Mouse (Mus musculus) liver, embryonic 11.5 days (tissue): ENCODE measurements around the gene Nptxr. TPM values are rescaled to one million over a fixed set of nuclear protein-coding genes. Genes with fewer than 3 reads are reported as not detected.

Source experiments
- ATAC-seq: fragments of 200-750 bp; cut with Nextera tagmentation; replicated peaks from 2 replicates; pipeline ENCODE4 v1.8.0; 2017; ENCODE audit warnings: moderate number of reproducible peaks, mild to moderate bottlenecking, moderate TSS enrichment, moderate library complexity; ENCODE audit not compliant: low FRiP score
- DNase-seq: peaks from one replicate; pipeline ENCODE4 v3.0.0-alpha.2; 2017; ENCODE audit warnings: low spot score
- H3K27ac ChIP-seq: fragments of 300-500 bp; sonication (generic); 2 replicates; pipeline ENCODE4 v1.5.1; 2014; ENCODE audit warnings: mild to moderate bottlenecking, low read depth, low read length, control low read depth
- H3K27me3 ChIP-seq: fragments of 300-500 bp; sonication (generic); replicated peaks from 2 replicates; pipeline ENCODE4 v1.6.1; 2014; ENCODE audit warnings: low read length, mixed read lengths; ENCODE audit not compliant: control insufficient read depth, insufficient read depth
- H3K36me3 ChIP-seq: fragments of 300-500 bp; sonication (generic); 2 replicates; pipeline ENCODE4 v1.6.1; 2014; ENCODE audit warnings: mild to moderate bottlenecking, low read length, moderate library complexity, mixed read lengths; ENCODE audit not compliant: control insufficient read depth, insufficient read depth
- H3K4me1 ChIP-seq: fragments of 300-500 bp; sonication (generic); replicated peaks from 2 replicates; pipeline ENCODE4 v1.6.1; 2014; ENCODE audit warnings: low read length, mixed read lengths; ENCODE audit not compliant: control insufficient read depth, insufficient read depth
- H3K4me2 ChIP-seq: fragments of 300-500 bp; sonication (generic); 2 replicates; pipeline ENCODE4 v1.6.1; 2014; ENCODE audit warnings: mild to moderate bottlenecking, control low read depth, moderate library complexity
- H3K4me3 ChIP-seq: fragments of 300-500 bp; sonication (generic); 2 replicates; pipeline ENCODE4 v1.5.1; 2014; ENCODE audit warnings: low read depth, low read length, control low read depth
- H3K9ac ChIP-seq: fragments of 300-500 bp; sonication (generic); 2 replicates; pipeline ENCODE4 v1.6.1; 2014; ENCODE audit warnings: low read depth, low read length, control low read depth
- H3K9me3 ChIP-seq: fragments of 300-500 bp; sonication (generic); 2 replicates; pipeline ENCODE4 v1.6.1; 2016; ENCODE audit warnings: low read length, inconsistent platforms, mixed read lengths; ENCODE audit not compliant: control insufficient read depth
- WGBS: fragments of 180-500 bp; shearing (Covaris S2); extraction: QIAGEN DNeasy Blood & Tissue Kit; methylation state at CpG from one replicate; pipeline ENCODE4 v1.1.7; 2014; 5-methylcytosine and 5-hydroxymethylcytosine counted together
- polyA plus RNA-seq: library from polyadenylated mRNA; unstranded; fragments of >200 nt; fragmentation: Nextera tagmentation; extraction: Ambion mirVana; gene quantifications from 2 replicates; pipeline ENCODE4 v1.2.1, GENCODE M21; 2014

Gene Nptxr
- polyA plus RNA-seq, 1 experiment from 2014 or later = 0.43 TPM

DNA sequence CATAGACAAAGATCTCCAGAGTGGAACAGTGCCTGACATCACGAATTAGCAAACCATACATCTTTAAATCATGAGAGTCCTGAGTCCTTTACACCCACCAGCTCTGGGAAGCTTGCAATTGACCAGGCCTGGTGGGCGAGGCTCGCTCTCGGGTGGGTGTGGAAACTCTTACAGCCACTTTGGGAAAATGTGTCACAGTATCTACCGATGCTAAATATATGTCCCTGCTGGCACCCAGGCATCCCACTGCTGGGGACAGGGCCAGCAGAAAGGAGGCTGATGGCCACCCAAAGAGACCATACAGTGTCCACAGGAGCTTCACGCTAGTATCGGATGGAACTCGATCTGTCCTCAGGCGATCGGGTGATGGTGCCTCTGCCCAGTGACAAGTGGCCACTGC lies 6.0 kb downstream of the Nptxr start:
- H3K27me3 ChIP-seq = peaks cover 55% of the 10 kb centered on the region
- no peaks in the 10 kb centered on the region for H3K4me1 ChIP-seq
- no peak overlapping the region for H3K4me3 ChIP-seq
- ATAC-seq (no peak), DNase-seq (no peak)
- no peak overlapping the region for H3K4me2 ChIP-seq
- H3K27ac ChIP-seq = no peak overlapping the region
- H3K9me3 ChIP-seq = no peaks in the 10 kb centered on the region
- H3K9ac ChIP-seq = no peak overlapping the region
- H3K36me3 ChIP-seq = no peaks in the 10 kb centered on the region
- WGBS = 87% methylated on average over 10 of the region's 10 CpGs

DNA sequence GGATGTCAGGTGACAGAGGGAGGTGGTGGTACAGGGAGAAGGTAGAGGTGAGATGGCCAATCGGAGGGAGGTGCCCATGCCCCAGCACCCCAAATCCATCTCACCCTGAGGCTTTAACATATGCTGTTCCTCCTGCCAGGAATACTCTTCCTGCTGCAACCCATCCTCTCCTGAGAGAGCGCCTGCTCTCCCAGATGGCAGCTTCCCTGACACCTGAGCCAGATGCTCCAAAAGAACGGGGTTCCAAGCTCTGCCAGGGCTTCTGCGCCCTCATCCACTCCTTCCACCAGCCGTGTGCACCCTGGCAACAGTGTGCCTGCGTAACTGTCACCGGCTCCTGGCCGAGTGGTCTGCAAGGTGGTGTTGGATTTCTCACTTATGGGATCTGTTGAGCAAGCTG lies 6.9 kb downstream of the Nptxr start:
- peaks cover 55% of the 10 kb centered on the region for H3K27me3 ChIP-seq
- H3K4me3 ChIP-seq = no peak overlapping the region
- no peak overlapping the region for H3K4me2 ChIP-seq
- no peak overlapping the region for H3K9ac ChIP-seq
- no peaks in the 10 kb centered on the region for H3K4me1 ChIP-seq
- WGBS = 81% methylated on average over 8 of the region's 8 CpGs
- H3K27ac ChIP-seq = no peak overlapping the region
- no peaks in the 10 kb centered on the region for H3K9me3 ChIP-seq
- DNase-seq (no peak), ATAC-seq (no peak)
- H3K36me3 ChIP-seq = no peaks in the 10 kb centered on the region

DNA sequence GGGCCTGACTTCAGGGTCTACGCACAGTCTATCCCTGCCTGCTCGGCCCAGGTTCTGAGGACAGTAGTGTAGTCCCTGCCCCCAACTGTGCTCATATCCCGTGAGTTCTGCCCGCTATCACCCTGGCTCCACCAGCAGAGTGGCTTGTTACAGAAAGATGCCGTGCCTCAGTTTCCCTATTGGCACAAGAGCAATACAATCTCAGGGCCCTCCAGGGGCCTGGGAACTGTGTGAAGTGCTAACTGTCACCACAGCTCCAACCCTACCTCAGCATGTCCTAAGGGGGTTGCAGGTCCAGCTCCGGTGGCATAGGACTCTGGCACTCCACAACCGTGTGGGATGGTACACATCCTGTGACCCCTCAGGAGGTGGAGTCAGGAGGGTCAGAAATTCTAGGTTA lies 7.5 kb downstream of the Nptxr start:
- ATAC-seq (no peak), DNase-seq (no peak)
- WGBS = 76% methylated on average over 7 of the region's 7 CpGs
- Histone ChIP-seq H3K4me1 (no peaks in the 10 kb centered on the region), H3K9ac (no peak overlapping the region), H3K4me3 (no peak overlapping the region), H3K27me3 (peaks cover 51% of the 10 kb centered on the region), H3K27ac (no peak overlapping the region), H3K9me3 (no peaks in the 10 kb centered on the region), H3K4me2 (no peak overlapping the region), H3K36me3 (no peaks in the 10 kb centered on the region)

DNA sequence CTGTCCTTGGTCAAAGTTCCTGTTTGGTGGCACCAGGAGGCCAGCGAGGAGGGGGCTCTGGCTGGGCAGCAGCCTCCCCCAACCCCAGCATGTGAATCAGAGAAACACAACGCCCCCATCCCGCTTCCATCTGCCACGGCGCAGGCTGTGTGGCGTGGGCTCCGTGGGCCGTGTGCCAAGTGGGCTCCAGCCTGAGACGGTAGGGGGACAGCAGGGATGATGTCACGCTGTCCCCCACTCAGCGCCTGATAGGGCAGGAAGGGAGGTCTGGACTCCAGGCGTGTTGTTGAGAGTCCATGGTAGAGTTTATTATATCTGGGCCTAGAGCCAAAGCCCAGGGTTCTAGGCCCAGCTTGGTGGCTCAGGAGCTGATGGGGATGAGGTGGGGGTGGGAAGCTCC lies 8.3 kb downstream of the Nptxr start:
- Histone ChIP-seq H3K36me3 (no peaks in the 10 kb centered on the region), H3K9ac (no peak overlapping the region), H3K4me2 (no peak overlapping the region), H3K9me3 (no peaks in the 10 kb centered on the region), H3K27ac (no peak overlapping the region), H3K4me1 (no peaks in the 10 kb centered on the region), H3K27me3 (peaks cover 46% of the 10 kb centered on the region), H3K4me3 (no peak overlapping the region)
- ATAC-seq = no peak
- DNase-seq = no peak
- 76% methylated on average over 12 of the region's 12 CpGs for WGBS

DNA sequence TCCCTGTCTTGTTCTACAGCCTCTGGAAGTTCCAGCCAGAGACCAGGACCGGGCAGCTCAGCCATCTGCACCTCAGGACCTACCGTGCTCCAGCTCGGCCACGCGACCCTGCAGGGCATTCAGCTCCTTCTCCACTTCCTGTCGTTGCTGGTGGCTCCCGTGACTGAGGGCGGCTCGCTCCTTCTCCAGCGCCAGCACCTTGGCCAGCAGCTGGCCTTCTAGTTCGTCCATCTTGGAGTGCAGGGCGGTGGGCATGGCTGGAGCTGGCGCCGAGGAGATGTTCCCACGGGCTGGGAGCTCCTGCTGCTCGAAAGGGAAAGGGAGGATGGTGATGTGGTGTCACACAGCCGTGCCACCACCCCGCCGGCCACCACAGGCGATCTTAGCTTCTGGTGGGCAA lies 10.4 kb downstream of the Nptxr start:
- Histone ChIP-seq H3K36me3 (no peaks in the 10 kb centered on the region), H3K4me2 (no peak overlapping the region), H3K27me3 (peaks cover 34% of the 10 kb centered on the region), H3K4me3 (no peak overlapping the region), H3K4me1 (no peaks in the 10 kb centered on the region), H3K9ac (no peak overlapping the region), H3K27ac (no peak overlapping the region), H3K9me3 (no peaks in the 10 kb centered on the region)
- WGBS = 18% methylated on average over 20 of the region's 20 CpGs
- DNase-seq = peak; percentile 41
- ATAC-seq = no peak

DNA sequence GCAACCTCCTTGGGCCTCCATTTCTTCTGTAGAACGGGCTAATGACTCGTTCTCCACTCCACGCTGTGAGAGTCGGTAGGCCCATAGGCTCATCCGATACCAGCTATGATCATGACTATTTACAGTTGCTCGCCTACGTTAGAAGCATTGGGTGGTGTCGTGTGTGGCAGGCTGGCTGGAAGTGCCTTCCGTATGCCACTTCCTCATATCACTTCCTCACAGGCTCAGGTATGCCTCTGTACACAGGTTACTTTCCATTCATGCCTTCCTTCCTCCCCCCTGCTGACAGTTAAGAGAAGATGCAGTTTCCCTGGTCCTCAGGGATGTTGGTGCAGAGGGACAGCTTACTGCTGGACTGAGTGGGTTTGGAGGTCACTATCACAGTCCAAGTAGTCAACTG lies 11.5 kb downstream of the Nptxr start:
- DNase-seq (no peak), ATAC-seq (no peak)
- no peak overlapping the region for H3K27ac ChIP-seq
- H3K4me2 ChIP-seq = no peak overlapping the region
- no peak overlapping the region for H3K9ac ChIP-seq
- no peak overlapping the region for H3K4me3 ChIP-seq
- H3K4me1 ChIP-seq = no peaks in the 10 kb centered on the region
- WGBS = 79% methylated on average over 9 of the region's 9 CpGs
- no peaks in the 10 kb centered on the region for H3K9me3 ChIP-seq
- H3K36me3 ChIP-seq = no peaks in the 10 kb centered on the region
- H3K27me3 ChIP-seq = peaks cover 34% of the 10 kb centered on the region

DNA sequence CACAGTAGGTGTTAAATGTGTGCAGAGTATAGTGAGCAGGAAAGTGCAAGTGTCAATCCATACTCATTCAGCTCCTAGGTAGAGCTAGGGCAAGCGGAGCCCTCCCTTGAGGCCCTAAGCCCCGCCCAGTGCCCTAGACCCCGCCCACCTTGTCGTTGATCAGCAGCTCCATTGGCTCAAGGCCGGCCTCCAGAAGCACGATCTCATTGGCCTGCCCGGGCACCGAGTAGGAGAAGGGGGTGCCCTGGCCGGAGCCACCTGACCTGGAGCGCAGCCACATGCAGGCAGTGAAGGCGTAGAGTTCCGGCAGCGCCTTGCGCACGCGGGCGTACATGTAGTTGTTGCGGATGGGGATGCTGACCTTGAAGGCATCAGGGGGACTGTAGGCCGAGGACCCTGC lies 12.1 kb downstream of the Nptxr start:
- WGBS = 19% methylated on average over 19 of the region's 19 CpGs
- Histone ChIP-seq H3K36me3 (no peaks in the 10 kb centered on the region), H3K27ac (no peak overlapping the region), H3K4me1 (no peaks in the 10 kb centered on the region), H3K9me3 (no peaks in the 10 kb centered on the region), H3K9ac (no peak overlapping the region), H3K4me3 (no peak overlapping the region), H3K27me3 (peaks cover 31% of the 10 kb centered on the region), H3K4me2 (no peak overlapping the region)
- DNase-seq (no peak), ATAC-seq (no peak)

DNA sequence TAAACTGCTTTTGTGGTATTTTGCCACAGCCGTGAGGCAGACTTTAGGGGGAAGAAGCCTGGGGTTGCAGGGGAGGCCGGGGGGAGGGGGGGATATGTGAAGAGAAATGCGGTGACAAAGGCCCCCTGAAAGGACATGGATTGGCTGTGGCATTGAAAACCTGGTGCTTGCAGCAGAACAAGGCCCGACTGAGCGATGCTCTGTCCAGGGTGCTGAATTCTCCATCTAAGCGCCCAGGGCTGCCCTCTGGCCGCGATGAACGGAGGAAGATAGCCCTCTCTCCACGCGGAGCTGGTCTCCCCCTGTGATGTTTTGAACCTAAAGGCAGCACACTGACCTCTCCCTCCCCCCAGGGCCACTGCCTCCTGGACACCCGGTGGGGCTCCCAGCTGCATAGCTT lies 13.1 kb downstream of the Nptxr start:
- no peaks in the 10 kb centered on the region for H3K9me3 ChIP-seq
- ATAC-seq (no peak), DNase-seq (peak; percentile 59)
- H3K36me3 ChIP-seq = no peaks in the 10 kb centered on the region
- no peak overlapping the region for H3K27ac ChIP-seq
- H3K9ac ChIP-seq = no peak overlapping the region
- no peaks in the 10 kb centered on the region for H3K4me1 ChIP-seq
- 6% methylated on average over 12 of the region's 12 CpGs for WGBS
- peaks cover 36% of the 10 kb centered on the region for H3K27me3 ChIP-seq
- no peak overlapping the region for H3K4me3 ChIP-seq
- no peak overlapping the region for H3K4me2 ChIP-seq

DNA sequence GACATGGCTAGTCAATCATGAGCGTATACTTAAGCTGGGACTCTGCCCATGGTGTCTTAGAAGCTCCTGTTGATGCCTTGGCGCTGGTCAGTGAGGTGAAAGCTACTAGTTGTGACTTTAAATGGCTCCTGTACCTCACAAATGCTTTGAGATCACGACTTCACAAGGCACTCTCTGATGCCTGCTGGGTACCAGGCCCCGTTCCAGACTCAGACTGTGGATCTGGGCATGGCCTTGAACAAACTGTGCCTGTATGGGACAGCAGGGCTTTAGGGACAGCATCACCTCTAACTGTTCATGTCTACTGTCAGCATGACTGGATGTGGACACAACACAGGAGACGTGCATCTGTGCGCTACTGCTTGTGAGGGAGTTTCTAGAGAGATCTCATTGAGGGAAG lies 13.7 kb downstream of the Nptxr start:
- H3K27ac ChIP-seq = no peak overlapping the region
- no peak overlapping the region for H3K9ac ChIP-seq
- no peaks in the 10 kb centered on the region for H3K4me1 ChIP-seq
- H3K9me3 ChIP-seq = no peaks in the 10 kb centered on the region
- H3K4me3 ChIP-seq = no peak overlapping the region
- WGBS = 71% methylated on average over 6 of the region's 6 CpGs
- peaks cover 36% of the 10 kb centered on the region for H3K27me3 ChIP-seq
- no peaks in the 10 kb centered on the region for H3K36me3 ChIP-seq
- no peak for DNase-seq
- no peak for ATAC-seq
- no peak overlapping the region for H3K4me2 ChIP-seq
